Mouse (Mus musculus) adrenal gland, adult 18-20 months (tissue): Measurements from ENCODE around the gene Metrn. TPM values are rescaled to one million over a fixed set of nuclear protein-coding genes. Genes with fewer than 3 reads are reported as not detected.

Source experiments
- microRNA-seq, 2 experiments: library from miRNA; unstranded; fragments of <30 nt; microRNA quantifications; one replicate each; pipeline ENCODE4 v1.2.0; 2021; ENCODE audit warnings: borderline number of aligned reads in 2 of 2
- total RNA-seq, 2 experiments: library from RNA; stranded (reverse); gene quantifications; 1 replicate in 1 of 2; 2 replicates in 1 of 2; pipeline ENCODE4 v1.2.3; 2021

Metrn gene
- total RNA-seq, 2 experiments from 2014 or later, result 23.7 to 25.7 TPM

Small RNA genes within 50 kb of the gene (microRNA-seq; reads per million reads assigned to microRNA genes)
- 0 reads per million in 2 experiments for gene Gm25083
- gene Mir3082, result 1.9 to 2.4 reads per million in 2 experiments
- 0 to 1.4 reads per million in 2 experiments for gene Mir6966

Other genes with a start within 250 kb of the Metrn start
- 1 to 10 TPM in 1 of 2 experiments, under 1 TPM in 1; 0.73 to 1.6 TPM for gene Sox8, start 226.4 kb downstream of the Metrn start, total RNA-seq
- 10 to 100 TPM; 36.9 to 38.7 TPM for gene Lmf1, start 218.1 kb downstream of the Metrn start, total RNA-seq
- 1 to 10 TPM in 1 of 2 experiments, not detected in 1; 1.1 TPM for gene Gng13, start 80.0 kb downstream of the Metrn start, total RNA-seq
- 1 to 10 TPM; 2.6 to 2.7 TPM for gene Chtf18, start 69.7 kb downstream of the Metrn start, total RNA-seq
- gene Rpusd1, start 69.5 kb downstream of the Metrn start, total RNA-seq, result 10 to 100 TPM; 10.2 to 12.8 TPM
- gene Mslnl, start 61.1 kb downstream of the Metrn start, total RNA-seq, result not detected
- 10 to 100 TPM in 1 of 2 experiments, 1 to 10 TPM in 1; 6.5 to 11.5 TPM for gene Msln, start 42.8 kb downstream of the Metrn start, total RNA-seq
- gene Narfl, start 23.4 kb downstream of the Metrn start, total RNA-seq, result 10 to 100 TPM; 35.8 to 37.1 TPM
- gene Haghl, start 11.5 kb downstream of the Metrn start, total RNA-seq, result 10 to 100 TPM; 17.4 to 23.7 TPM
- not detected for gene Ccdc78, start 10.6 kb downstream of the Metrn start, total RNA-seq
- 10 to 100 TPM; 78.0 to 89.1 TPM for gene Fam173a, start 4.2 kb downstream of the Metrn start, total RNA-seq
- gene AC134908.4, start 1.5 kb downstream of the Metrn start, total RNA-seq, result 1 to 10 TPM in 1 of 2 experiments, not detected in 1; 1.4 TPM
- 10 to 100 TPM; 20.3 to 61.4 TPM for gene Fbxl16, start 11.9 kb upstream of the Metrn start, total RNA-seq
- gene Wdr24, start 26.5 kb upstream of the Metrn start, total RNA-seq, result 10 to 100 TPM; 15.7 to 20.2 TPM
- 100 to 1,000 TPM in 1 of 2 experiments, 10 to 100 TPM in 1; 89.7 to 107 TPM for gene Jmjd8, start 31.7 kb upstream of the Metrn start, total RNA-seq
- 100 to 1,000 TPM; 142 to 175 TPM for gene Stub1, start 36.3 kb upstream of the Metrn start, total RNA-seq
- gene Rhbdl1, start 40.2 kb upstream of the Metrn start, total RNA-seq, result 10 to 100 TPM; 13.6 to 18.4 TPM
- 10 to 100 TPM in 1 of 2 experiments, 1 to 10 TPM in 1; 9.3 to 13.1 TPM for gene Gm20683, start 44.6 kb upstream of the Metrn start, total RNA-seq
- 100 to 1,000 TPM; 110 TPM for gene Rhot2, start 47.7 kb upstream of the Metrn start, total RNA-seq
- gene Wdr90, start 64.4 kb upstream of the Metrn start, total RNA-seq, result 10 to 100 TPM; 16.7 to 18.0 TPM
- 100 to 1,000 TPM; 302 to 373 TPM for gene Mcrip2, start 71.6 kb upstream of the Metrn start, total RNA-seq
- gene Mettl26, start 77.9 kb upstream of the Metrn start, total RNA-seq, result 100 to 1,000 TPM in 1 of 2 experiments, 10 to 100 TPM in 1; 97.4 to 106 TPM
- gene Wfikkn1, start 83.7 kb upstream of the Metrn start, total RNA-seq, result 1 to 10 TPM in 1 of 2 experiments, under 1 TPM in 1; 0.93 to 2.0 TPM
- 10 to 100 TPM; 20.6 to 32.6 TPM for gene Rab40c, start 122.6 kb upstream of the Metrn start, total RNA-seq
- gene Pigq, start 147.8 kb upstream of the Metrn start, total RNA-seq, result 100 to 1,000 TPM; 110 to 111 TPM
- gene Nhlrc4, start 147.8 kb upstream of the Metrn start, total RNA-seq, result not detected
- gene A930017K11Rik, start 155.4 kb upstream of the Metrn start, total RNA-seq, result not detected
- 10 to 100 TPM; 22.6 to 24.4 TPM for gene Capn15, start 188.7 kb upstream of the Metrn start, total RNA-seq